Mouse (Mus musculus) layer of hippocampus, postnatal 36 days (tissue): ENCODE measurements around the gene Ccdc9b. TPM values are rescaled to one million over a fixed set of nuclear protein-coding genes. Genes with fewer than 3 reads are reported as not detected.

Experiments used
- DNase-seq, 2 experiments: peaks; one replicate each; pipeline ENCODE4 v3.0.0; 2022
- total RNA-seq, 2 experiments: library from RNA; stranded (reverse); gene quantifications; 2 replicates each; pipeline ENCODE4 v1.2.3; 2021

Gene Ccdc9b
- total RNA-seq, 2 experiments from 2014 or later = 6.4 to 6.5 TPM

GRCm38 (mm10) chr2:118745915-118746901 lies 16.3 kb downstream of the Ccdc9b start:
- peak in 1 of 2 experiments; percentile 30 for DNase-seq

- DNase-seq = peak; percentile 92 to 94
Measured at GRCm38 (mm10) chr2:118745232-118745884, 17.1 kb downstream of the Ccdc9b start, which contains the start of gene Inafm2. Inafm2 (plus strand) TSS chr2:118745758.

DNA sequence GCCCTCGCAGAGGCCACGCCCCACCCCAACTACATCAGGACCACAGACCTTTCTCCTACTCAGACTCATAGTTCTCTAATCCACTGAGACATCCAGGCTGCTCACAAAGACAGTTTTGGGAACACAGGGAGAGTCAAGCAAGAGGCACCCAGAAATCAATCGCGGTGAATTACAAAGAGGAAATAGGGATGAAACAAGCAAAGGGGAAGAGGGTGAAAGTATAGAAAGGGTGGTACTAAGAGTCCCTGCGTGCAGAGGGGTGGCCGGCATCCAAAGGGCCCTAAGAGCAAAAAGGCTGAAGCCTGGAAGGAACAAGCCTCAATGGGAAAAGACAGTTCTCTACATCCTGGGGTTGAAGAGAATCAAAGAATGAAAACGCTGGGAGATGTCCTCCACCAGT lies 17.8 kb downstream of the Ccdc9b start:
- peak in 1 of 2 experiments; percentile 1 for DNase-seq

DNA sequence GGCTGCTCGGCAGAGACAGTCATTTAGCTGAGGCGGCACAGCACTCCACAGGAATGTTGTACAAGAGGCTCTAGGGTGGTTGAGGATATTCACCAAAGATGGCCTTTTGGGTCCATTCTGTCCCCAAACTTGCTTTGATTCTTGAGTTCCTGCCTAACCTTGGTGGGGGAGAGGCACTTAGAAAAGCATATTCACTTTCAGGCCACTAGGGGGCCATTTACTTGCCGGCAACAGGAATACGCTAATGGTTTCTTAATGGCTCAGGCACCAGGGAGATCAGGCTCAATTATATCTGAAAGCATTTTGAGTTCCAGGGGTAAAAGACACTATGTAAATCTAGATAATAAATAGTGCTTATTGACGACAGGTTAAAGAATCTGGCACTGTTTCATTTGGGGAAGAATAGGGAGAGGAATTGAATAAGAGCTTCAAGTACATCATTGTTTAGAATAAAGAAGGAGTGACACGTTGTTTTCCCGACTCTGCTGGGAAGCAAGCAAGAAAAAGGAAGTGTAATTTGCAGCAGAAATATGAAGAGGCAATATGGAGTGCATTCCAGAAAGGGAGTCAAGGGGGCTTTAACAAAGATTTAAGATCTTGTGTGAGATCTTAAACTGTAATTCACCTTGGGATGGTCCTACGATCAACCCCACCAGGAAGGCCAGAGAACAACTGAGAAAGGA lies 19.1 kb downstream of the Ccdc9b start:
- DNase-seq = peak in 1 of 2 experiments; percentile 11

DNA sequence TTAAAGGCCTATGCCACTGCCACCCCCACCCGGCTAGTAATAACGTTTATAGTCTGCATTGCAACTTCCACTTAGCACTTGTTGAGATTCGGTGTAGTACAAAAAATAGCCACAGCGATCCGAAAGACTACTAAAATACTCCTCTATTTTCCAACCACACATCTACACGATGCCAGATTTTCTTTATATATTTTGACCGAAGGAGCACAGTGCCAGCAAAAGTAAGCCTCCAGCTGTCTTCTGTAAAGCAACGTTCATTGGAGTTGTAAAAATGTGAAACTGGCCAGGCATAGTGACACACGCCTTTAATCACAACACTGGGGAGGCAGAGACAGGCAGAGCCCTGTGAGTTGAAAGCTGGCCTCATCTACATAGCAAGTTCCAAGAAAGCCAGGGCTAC lies 21.3 kb downstream of the Ccdc9b start:
- DNase-seq = no peak

- DNase-seq = no peak
Measured at GRCm38 (mm10) chr2:118740341-118740740, 22.1 kb downstream of the Ccdc9b start.

GRCm38 (mm10) chr2:118733341-118733740 lies 29.1 kb downstream of the Ccdc9b start:
- peak; percentile 64 to 67 for DNase-seq

- DNase-seq = no peak
Measured at GRCm38 (mm10) chr2:118731981-118732380, 30.5 kb downstream of the Ccdc9b start.

DNA sequence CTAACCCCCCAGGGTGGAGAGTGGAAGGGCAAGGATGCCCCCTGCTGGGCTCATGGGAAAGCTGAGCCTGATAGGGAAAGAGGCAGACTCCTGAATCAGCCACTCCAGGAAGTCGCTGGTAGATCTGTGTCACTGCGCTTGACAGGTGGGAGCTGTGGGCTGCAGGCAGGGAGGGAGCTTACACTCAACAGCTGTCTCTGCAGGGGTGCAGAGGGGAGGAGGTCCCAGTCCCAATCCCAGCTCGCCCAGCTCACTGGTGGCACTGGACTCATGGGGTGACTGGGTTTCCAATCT lies 31.9 kb downstream of the Ccdc9b start:
- peak; percentile 68 to 74 for DNase-seq

DNA sequence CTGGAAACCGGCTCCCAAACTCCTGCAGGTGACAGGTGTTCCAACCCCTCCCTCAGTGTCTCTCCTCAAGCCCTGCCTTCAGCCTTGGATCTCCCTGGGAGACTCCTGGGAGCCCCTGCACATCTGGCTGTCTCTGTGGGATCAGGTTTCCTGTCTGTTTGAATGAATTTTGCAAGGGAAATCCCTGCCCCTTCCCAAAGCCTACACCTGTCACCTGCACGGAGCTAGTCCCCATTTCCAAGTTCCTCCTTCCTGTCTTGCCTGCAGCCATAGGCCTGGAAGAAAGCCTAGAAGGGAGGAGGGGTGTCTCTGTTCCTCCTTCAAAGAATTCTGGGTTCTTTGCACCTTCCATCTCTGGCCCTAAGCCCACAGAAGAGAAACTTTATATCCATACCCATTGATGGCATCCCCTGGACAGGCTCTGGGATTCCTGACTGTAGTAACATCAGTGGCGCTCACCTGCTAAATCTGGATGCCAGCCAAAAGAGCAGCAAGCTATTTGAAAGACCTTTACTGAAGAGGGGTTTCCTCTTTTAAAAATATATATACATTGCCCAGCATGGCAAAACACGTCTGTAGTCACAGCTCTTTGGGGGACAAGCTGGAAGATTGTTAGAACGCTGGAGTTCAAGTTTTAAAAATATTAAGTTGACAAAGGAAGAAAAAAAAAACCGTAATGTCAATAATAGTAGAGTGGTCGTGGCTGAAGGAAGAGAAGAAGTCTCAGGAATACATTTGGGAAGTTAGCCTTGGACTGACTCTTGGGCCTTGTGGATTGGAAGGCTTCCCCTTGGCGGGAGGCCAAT lies 32.4 kb downstream of the Ccdc9b start:
- no peak for DNase-seq

- DNase-seq = no peak
Measured at GRCm38 (mm10) chr2:118729194-118729593, 33.3 kb downstream of the Ccdc9b start.

GRCm38 (mm10) chr2:118728337-118728736 lies 34.1 kb downstream of the Ccdc9b start, which contains the start of gene Plcb2:
Plcb2 (minus strand) TSS chr2:118728438.
- no peak for DNase-seq

DNA sequence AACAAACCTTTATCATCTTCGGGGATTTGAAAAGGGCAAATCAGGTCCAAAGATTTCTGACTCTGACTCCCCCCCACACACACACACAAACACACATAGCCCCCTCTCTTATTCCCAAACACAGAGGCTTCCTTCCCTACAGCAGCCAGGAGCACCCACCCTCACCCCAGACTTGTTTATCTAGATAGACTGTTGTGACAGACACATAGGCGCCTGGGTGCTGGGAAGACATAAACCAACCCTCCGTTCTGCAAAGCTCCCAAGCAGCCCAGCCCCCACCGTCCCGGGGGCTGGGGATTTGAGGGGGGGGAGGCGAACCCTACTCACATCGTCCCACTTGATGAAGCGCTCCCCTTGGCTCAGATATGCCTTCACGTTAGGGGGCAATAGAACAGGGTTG lies 34.5 kb downstream of the Ccdc9b start:
- DNase-seq = peak in 1 of 2 experiments; percentile 0

DNA sequence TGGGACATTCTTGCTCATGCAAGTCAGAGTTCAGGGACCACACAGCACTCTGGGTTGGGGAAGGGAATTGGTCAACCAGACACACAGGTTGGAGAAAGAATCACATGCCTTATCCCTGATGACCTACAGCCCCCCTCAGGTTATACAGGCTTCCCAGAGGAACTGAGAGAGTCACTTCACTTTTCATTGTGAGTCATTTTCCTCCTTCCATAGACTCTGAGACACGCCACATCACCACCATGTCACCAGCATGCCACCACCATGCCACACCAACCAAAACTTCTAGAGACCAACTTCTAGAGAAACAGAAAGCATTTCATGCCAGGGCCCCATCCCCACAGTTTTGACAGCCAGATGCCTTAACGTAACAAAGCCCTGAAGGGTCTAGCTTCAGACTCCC lies 35.6 kb downstream of the Ccdc9b start:
- peak in 1 of 2 experiments; percentile 0 for DNase-seq

DNA sequence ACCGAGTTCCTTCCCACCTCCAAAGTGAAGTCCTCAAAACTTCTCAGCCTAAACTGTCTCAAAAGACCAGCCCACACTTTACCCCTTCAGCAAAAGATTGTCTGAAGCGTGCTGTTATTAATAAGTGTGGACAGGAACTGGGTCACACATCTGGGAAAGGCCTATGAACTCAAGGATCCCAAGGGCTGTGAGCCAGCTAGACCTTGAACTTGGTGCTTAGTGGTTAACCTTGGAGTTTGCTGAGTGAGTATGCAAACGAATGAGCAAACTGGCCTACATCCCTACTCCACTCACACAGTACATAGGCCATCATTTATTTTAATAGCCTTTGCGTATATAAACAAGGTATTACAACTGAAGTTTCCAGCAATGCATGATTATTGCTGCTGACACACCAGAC lies 37.0 kb downstream of the Ccdc9b start:
- DNase-seq = no peak

DNA sequence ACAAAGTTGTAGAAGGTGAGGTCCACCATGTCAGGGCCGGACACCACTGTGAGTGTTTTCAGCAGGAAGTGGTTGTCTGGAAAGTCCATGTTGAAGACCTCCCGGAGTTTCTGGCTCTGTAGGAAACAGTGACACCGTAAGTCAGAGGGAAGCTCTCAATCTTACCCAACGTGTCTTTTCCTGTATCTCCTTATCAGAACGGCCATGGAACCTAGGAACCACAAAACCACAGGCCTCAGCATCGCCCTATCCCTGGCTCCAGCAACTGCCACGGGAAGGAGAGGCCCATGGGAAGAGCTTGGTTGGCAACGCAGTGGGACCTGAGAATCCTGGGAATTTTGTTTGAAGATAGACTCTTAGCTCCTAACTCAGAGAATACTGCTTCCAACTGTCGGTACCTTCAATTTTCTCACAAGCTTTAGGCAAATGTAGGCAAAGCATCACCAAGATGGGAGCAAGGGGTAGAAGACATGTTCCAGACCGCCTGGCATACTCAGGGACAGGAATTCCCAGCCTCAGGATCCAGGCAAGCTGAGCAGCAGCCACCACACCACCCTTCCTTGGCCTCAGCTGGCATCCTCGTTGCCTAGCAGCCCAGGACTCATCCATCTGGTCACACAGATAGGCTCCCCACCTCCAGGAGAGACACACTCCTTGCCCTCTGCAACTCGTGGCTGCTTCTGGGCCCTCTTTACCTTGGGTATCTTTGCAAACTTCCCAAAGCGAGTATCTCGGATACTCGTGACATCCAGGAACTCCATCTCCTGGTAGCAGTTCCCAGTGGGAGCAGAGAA lies 38.6 kb downstream of the Ccdc9b start:
- peak in 1 of 2 experiments; percentile 0 for DNase-seq

GRCm38 (mm10) chr2:118716677-118717076 lies 45.8 kb downstream of the Ccdc9b start:
- peak in 1 of 2 experiments; percentile 1 for DNase-seq

GRCm38 (mm10) chr2:118714230-118714629 lies 48.2 kb downstream of the Ccdc9b start:
- peak in 1 of 2 experiments; percentile 60 for DNase-seq

DNA sequence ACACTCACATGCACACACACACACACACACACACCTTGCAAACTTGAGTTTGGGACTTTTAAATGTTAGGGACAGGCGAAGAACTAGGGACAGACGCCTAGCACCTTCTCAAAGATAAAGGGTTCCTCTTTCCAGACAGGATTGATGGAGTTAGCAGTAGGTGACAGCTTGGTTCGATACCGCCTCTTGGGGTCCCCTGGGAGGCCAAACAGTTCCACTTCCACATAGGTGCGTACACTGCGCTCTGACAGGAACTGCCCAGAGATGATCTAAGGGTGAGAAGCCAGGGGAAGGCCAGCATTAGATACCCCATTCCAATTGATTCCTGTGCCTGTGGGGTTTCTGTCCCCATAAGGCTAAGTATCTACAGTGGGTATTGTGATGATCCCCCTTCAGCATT lies 48.8 kb downstream of the Ccdc9b start:
- no peak for DNase-seq

- DNase-seq = no peak
Measured at GRCm38 (mm10) chr2:118711038-118711494, 51.4 kb downstream of the Ccdc9b start.

- DNase-seq = no peak
Measured at GRCm38 (mm10) chr2:118709655-118710221, 52.7 kb downstream of the Ccdc9b start.
